Mouse (Mus musculus) CH12.LX (cell line): ENCODE data around the gene Akr1d1.

ENCODE experiments used
- BHLHE40 ChIP-seq: IDR thresholded peaks from 2 replicates; pipeline ENCODE4 v1.6.1; 2011; ENCODE audit warnings: mild to moderate bottlenecking, low read depth, low read length, improper control_type of control experiment
- CTCF ChIP-seq, 2 experiments: IDR thresholded peaks in 1 of 2; conservative IDR thresholded peaks in 1 of 2; 2 replicates each; pipeline ENCODE4 v1.5.1; 2011 to 2012; ENCODE audit warnings: low read depth in 2 of 2, low read length in 2 of 2, improper control_type of control experiment in 1 of 2, inconsistent platforms in 1 of 2, mild to moderate bottlenecking in 1 of 2, moderate library complexity in 1 of 2
- ELF1 ChIP-seq: IDR thresholded peaks from 2 replicates; pipeline ENCODE4 v1.6.1; 2014; ENCODE audit warnings: low read depth, mild to moderate bottlenecking, inconsistent platforms, low read length, improper control_type of control experiment
- ETS1 ChIP-seq: conservative IDR thresholded peaks from 2 replicates; pipeline ENCODE4 v1.6.1; 2012; ENCODE audit warnings: low read depth, mild to moderate bottlenecking, inconsistent platforms, low read length, improper control_type of control experiment, moderate library complexity
- MAX ChIP-seq: IDR thresholded peaks from 2 replicates; pipeline ENCODE4 v1.6.1; 2011; ENCODE audit warnings: low read length, improper control_type of control experiment
- POLR2A ChIP-seq: IDR thresholded peaks from 2 replicates; pipeline ENCODE4 v1.6.1; 2011; ENCODE audit warnings: low read depth, mild to moderate bottlenecking, improper control_type of control experiment, low read length
- POLR2AphosphoS2 ChIP-seq: IDR thresholded peaks from 2 replicates; pipeline ENCODE4 v1.6.1; 2011; ENCODE audit warnings: low read depth, low read length, improper control_type of control experiment
- TBP ChIP-seq: conservative IDR thresholded peaks from 2 replicates; pipeline ENCODE4 v1.6.1; 2011; ENCODE audit warnings: low read depth, low read length, improper control_type of control experiment

DNA sequence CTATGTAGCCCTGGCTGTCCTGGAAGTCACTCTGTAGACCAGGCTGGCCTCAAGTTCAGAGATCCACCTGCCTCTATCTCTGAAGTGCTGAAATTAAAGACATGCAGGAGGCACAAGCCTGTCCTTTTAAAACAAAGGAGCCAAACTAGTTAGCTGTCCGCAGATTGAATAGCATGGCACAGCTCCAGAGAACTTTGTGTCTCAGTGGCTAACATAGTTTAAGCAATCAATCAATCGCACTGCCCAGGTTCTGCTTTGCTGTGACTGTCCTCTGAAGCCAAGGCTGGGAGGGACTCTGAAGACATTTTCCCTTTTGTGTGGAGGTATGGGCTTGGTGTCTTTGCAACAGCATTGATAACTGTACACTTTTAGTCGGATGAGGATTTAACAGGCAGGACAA lies 7.8 kb downstream of the Akr1d1 start:
- TF ChIP-seq POLR2AphosphoS2, result no peak
- no peak for TF ChIP-seq MAX
- no peak for TF ChIP-seq TBP
- no peak for TF ChIP-seq CTCF (conservative IDR thresholded peaks at IDR 0.05 in 1 of 2, IDR thresholded peaks at IDR 0.05 in 1 of 2; ENCODE audit: low read depth in 2 of 2, low read length in 2 of 2)
- no peak for TF ChIP-seq ETS1
- no peak for TF ChIP-seq BHLHE40
- TF ChIP-seq POLR2A, result no peak
- no peak for TF ChIP-seq ELF1
